Mouse (Mus musculus) heart, embryonic 14.5 days (tissue): ENCODE measurements around the gene Samd13. TPM values are rescaled to one million over a fixed set of nuclear protein-coding genes. Genes with fewer than 3 reads are reported as not detected.

ENCODE experiments used
- ATAC-seq: fragments of 200-750 bp; cut with Nextera tagmentation; 2 replicates; pipeline ENCODE4 v1.8.0; 2017; ENCODE audit warnings: low read depth, moderate TSS enrichment; ENCODE audit not compliant: insufficient number of reproducible peaks, insufficient read depth, low FRiP score
- H3K27ac ChIP-seq, 2 experiments: fragments of 200-500 bp in 1 of 2; fragments of 300-500 bp in 1 of 2; sonication (generic) in 1 of 2; replicated peaks in 1 of 2; 2 replicates each; pipeline ENCODE4 v1.5.1; 2012 to 2014; ENCODE audit warnings: low read depth in 2 of 2, low read length in 2 of 2, control low read depth in 1 of 2, mild to moderate bottlenecking in 1 of 2, mixed read lengths in 1 of 2; ENCODE audit not compliant: control insufficient read depth in 1 of 2, insufficient read depth in 1 of 2
- H3K27me3 ChIP-seq: fragments of 300-500 bp; sonication (generic); 2 replicates; pipeline ENCODE4 v1.6.1; 2014; ENCODE audit warnings: mild to moderate bottlenecking, low read length, control low read depth; ENCODE audit not compliant: control insufficient read depth, insufficient read depth
- H3K36me3 ChIP-seq: fragments of 300-500 bp; sonication (generic); 2 replicates; pipeline ENCODE4 v1.6.1; 2014; ENCODE audit warnings: mild to moderate bottlenecking, control low read depth, low read length, mixed read lengths; ENCODE audit not compliant: control insufficient read depth, insufficient read depth
- H3K4me1 ChIP-seq, 2 experiments: fragments of 200-500 bp in 1 of 2; fragments of 300-500 bp in 1 of 2; sonication (generic) in 1 of 2; 2 replicates each; pipeline ENCODE4 v1.6.1; 2012 to 2014; ENCODE audit warnings: low read length in 2 of 2, control low read depth in 1 of 2, mixed read lengths in 1 of 2; ENCODE audit not compliant: control insufficient read depth in 2 of 2, insufficient read depth in 2 of 2
- H3K4me2 ChIP-seq: fragments of 300-500 bp; sonication (generic); 2 replicates; pipeline ENCODE4 v1.6.1; 2014; ENCODE audit warnings: mild to moderate bottlenecking, low read length
- H3K4me3 ChIP-seq, 2 experiments: fragments of 200-500 bp in 1 of 2; fragments of 300-500 bp in 1 of 2; sonication (generic) in 1 of 2; 2 replicates each; pipeline ENCODE4 v1.5.1; 2012 to 2014; ENCODE audit warnings: low read length in 2 of 2, mild to moderate bottlenecking in 2 of 2, control low read depth in 1 of 2, low read depth in 1 of 2, moderate library complexity in 1 of 2; ENCODE audit not compliant: control insufficient read depth in 1 of 2, insufficient read depth in 1 of 2
- H3K9ac ChIP-seq: fragments of 300-500 bp; sonication (generic); 2 replicates; pipeline ENCODE4 v1.6.1; 2014; ENCODE audit warnings: mild to moderate bottlenecking, low read length
- H3K9me3 ChIP-seq: fragments of 300-500 bp; sonication (generic); 2 replicates; pipeline ENCODE4 v1.6.1; 2016; ENCODE audit warnings: low read length, control low read depth; ENCODE audit not compliant: control insufficient read depth
- WGBS: fragments of 180-500 bp; shearing (Covaris S2); extraction: QIAGEN DNeasy Blood & Tissue Kit; methylation state at CpG from one replicate; pipeline ENCODE4 v1.1.7; 2014; 5-methylcytosine and 5-hydroxymethylcytosine counted together
- polyA plus RNA-seq: library from polyadenylated mRNA; unstranded; fragments of >200 nt; fragmentation: Nextera tagmentation; extraction: Ambion mirVana; gene quantifications from 2 replicates; pipeline ENCODE4 v1.2.1, GENCODE M21; 2014

The Samd13 gene
- polyA plus RNA-seq, 1 experiment from 2014 or later = 3.1 TPM

DNA sequence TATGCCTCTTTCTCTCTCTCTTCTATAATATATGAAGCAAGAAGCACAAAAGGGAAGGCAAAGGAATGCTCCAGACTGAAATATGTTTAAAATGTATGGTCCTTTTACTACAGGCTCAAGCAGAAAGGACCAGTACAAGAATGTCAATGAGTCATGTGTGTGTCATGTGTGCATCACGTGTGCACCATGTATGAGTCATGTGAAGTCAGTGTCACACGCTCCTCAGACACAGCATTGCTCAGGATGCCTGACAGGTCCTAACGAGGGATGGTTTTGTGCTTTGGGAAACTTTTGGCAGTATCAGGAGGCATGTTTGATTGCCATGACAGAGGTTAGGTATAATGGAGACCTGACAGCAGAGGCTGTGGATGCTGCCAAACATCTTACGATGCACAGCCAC is 9.2 kb downstream of the Samd13 start:
- no peaks in the 10 kb centered on the region for H3K36me3 ChIP-seq
- H3K4me2 ChIP-seq = no peak overlapping the region
- H3K27me3 ChIP-seq = no peaks in the 10 kb centered on the region
- H3K4me1 ChIP-seq = no peaks in the 10 kb centered on the region
- no peak overlapping the region for H3K4me3 ChIP-seq
- 83% methylated on average over 4 of the region's 4 CpGs for WGBS
- H3K27ac ChIP-seq = no peak overlapping the region
- ATAC-seq = no peak
- no peaks in the 10 kb centered on the region for H3K9me3 ChIP-seq
- no peak overlapping the region for H3K9ac ChIP-seq

GRCm38 (mm10) chr3:146675101-146675500 is 10.3 kb downstream of the Samd13 start:
- Histone ChIP-seq H3K4me3 (no peak overlapping the region), H3K9me3 (no peaks in the 10 kb centered on the region), H3K4me1 (no peaks in the 10 kb centered on the region), H3K4me2 (no peak overlapping the region), H3K36me3 (no peaks in the 10 kb centered on the region), H3K27me3 (no peaks in the 10 kb centered on the region), H3K9ac (no peak overlapping the region), H3K27ac (no peak overlapping the region)
- 75% methylated on average over 1 of the region's 1 CpGs for WGBS
- no peak for ATAC-seq

DNA sequence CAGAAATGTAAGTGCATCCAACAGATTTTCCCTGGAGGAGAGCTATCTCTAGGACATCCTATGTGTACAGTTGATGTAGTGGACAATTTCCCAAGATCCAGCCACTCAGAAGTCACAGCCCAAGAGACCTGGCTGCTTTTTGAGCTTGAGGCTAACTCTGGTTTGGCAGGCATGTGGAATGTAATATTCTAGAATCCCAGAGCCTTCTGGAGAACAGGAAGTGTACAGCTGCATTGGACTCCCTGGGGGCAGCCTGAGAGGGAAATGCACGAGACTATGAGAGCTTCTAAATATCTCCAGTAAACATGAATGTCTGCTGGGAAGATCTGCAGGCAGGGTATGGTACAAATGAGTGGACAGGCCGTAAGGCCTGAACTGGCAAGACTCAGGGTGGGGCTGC is 14.3 kb downstream of the Samd13 start:
- Histone ChIP-seq H3K4me3 (no peak overlapping the region), H3K27ac (no peak overlapping the region), H3K27me3 (no peaks in the 10 kb centered on the region), H3K36me3 (no peaks in the 10 kb centered on the region), H3K9ac (no peak overlapping the region), H3K4me2 (no peak overlapping the region), H3K4me1 (no peaks in the 10 kb centered on the region), H3K9me3 (no peaks in the 10 kb centered on the region)
- 52% methylated on average over 2 of the region's 2 CpGs for WGBS
- no peak for ATAC-seq

GRCm38 (mm10) chr3:146661907-146662306 is 23.5 kb downstream of the Samd13 start:
- H3K27ac ChIP-seq = no peak overlapping the region
- ATAC-seq = no peak
- H3K4me1 ChIP-seq = peaks cover 0 to 10% of the 10 kb centered on the region in 2 experiments; a peak in 2 of 4 replicates

DNA sequence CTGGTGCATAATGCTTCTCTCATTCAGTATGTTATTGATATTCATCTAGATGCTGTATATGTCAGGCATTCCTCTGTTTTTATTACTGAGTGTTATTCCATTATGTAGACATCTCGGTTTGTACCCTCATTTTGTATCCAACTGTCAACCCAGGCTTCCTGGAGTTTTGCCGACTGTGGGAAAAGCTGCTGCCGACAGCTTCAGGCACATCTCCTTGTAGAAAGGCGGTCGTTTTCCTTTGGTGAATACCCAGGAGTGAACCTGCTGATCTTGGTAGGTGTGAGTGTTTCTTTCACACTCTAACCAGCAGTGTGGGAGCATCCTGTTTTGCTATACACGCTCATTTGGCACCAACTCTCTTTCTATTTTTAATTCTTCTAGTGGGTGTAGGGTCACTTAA is 24.4 kb downstream of the Samd13 start:
- H3K36me3 ChIP-seq = no peaks in the 10 kb centered on the region
- 49% methylated on average over 6 of the region's 6 CpGs for WGBS
- no peak overlapping the region for H3K4me2 ChIP-seq
- H3K27ac ChIP-seq = no peak overlapping the region
- peaks cover 0 to 10% of the 10 kb centered on the region in 2 experiments; a peak in 2 of 4 replicates for H3K4me1 ChIP-seq
- H3K9ac ChIP-seq = no peak overlapping the region
- H3K27me3 ChIP-seq = no peaks in the 10 kb centered on the region
- no peak overlapping the region for H3K4me3 ChIP-seq
- H3K9me3 ChIP-seq = no peaks in the 10 kb centered on the region
- ATAC-seq = no peak

More at GRCm38 (mm10) chr3:146661907-146662306, 23.5 kb downstream of the Samd13 start:
- Histone ChIP-seq H3K27me3 (no peaks in the 10 kb centered on the region), H3K9ac (no peak overlapping the region), H3K36me3 (no peaks in the 10 kb centered on the region), H3K9me3 (no peaks in the 10 kb centered on the region), H3K4me3 (no peak overlapping the region), H3K4me2 (no peak overlapping the region)
- WGBS = 72% methylated on average over 7 of the region's 7 CpGs

DNA sequence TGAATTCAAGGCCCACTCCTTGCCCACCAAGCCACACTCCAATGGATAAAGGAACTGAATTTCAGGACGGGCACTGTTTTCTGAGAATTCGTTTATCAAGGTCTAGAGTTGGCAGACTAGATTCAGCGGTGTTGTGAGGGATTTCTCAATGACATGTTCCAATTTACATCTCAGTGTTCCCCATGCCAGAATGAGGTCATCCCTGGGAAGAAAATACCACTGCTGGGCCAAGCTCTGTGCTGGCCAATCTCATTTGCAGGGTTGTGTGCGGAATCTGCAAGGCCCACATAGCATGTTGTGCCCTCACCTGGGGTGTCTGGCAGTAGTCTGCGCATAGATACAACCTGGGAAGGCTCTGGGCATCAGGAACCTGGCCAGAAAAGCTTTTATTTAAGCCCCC is 26.1 kb downstream of the Samd13 start:
- ATAC-seq = no peak
- H3K27ac ChIP-seq = no peak overlapping the region
- H3K27me3 ChIP-seq = no peaks in the 10 kb centered on the region
- H3K9me3 ChIP-seq = no peaks in the 10 kb centered on the region
- WGBS = 86% methylated on average over 5 of the region's 5 CpGs
- no peaks in the 10 kb centered on the region for H3K36me3 ChIP-seq
- H3K4me1 ChIP-seq = peaks cover 2 to 14% of the 10 kb centered on the region in 2 experiments
- H3K9ac ChIP-seq = no peak overlapping the region
- H3K4me2 ChIP-seq = no peak overlapping the region
- H3K4me3 ChIP-seq = no peak overlapping the region

DNA sequence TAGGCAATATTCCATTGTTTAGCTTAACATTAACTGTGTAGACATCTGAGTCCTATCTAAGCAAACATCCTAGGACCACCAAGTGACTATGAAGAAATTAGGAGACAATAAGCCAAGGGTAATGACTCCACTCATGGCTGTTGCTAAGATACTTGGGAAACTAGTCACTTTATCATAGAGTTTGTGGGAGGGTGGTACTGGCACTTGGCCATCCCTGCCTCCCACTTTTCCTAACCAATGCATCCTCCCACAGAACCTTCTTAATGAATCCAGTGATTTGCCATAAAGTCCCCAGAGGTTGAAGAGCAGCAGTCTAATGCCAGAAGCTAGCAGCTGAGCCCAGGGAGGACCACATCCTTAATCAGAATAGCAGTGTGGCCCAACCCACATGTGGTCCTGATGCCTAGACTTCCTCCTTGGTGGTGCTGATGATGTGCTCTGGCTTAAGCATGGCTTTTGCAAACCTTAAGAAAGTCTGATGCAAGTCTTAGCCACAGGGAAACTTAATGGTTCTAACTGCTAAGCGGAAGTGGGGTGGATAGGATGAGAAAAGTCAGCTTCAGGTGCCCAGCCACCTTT is 27.2 kb downstream of the Samd13 start:
- WGBS = 94% methylated on average over 1 of the region's 1 CpGs

GRCm38 (mm10) chr3:146657433-146657832 is 28.0 kb downstream of the Samd13 start:
- Histone ChIP-seq H3K27me3 (no peaks in the 10 kb centered on the region), H3K4me1 (peaks cover 10 to 24% of the 10 kb centered on the region in 2 experiments), H3K27ac (no peak overlapping the region), H3K36me3 (no peaks in the 10 kb centered on the region), H3K4me2 (no peak overlapping the region), H3K9ac (no peak overlapping the region), H3K9me3 (no peaks in the 10 kb centered on the region), H3K4me3 (no peak overlapping the region)
- 81% methylated on average over 5 of the region's 5 CpGs for WGBS
- ATAC-seq = no peak

More for the DNA sequence above, 27.2 kb downstream of the Samd13 start:
- ATAC-seq = no peak
- Histone ChIP-seq H3K4me1 (peaks cover 8 to 24% of the 10 kb centered on the region in 2 experiments), H3K9me3 (no peaks in the 10 kb centered on the region), H3K36me3 (no peaks in the 10 kb centered on the region), H3K4me2 (no peak overlapping the region), H3K27me3 (no peaks in the 10 kb centered on the region), H3K9ac (no peak overlapping the region), H3K27ac (no peak overlapping the region), H3K4me3 (no peak overlapping the region)
